Mouse (Mus musculus): ENCODE results near the gene Usp47.

DNA sequence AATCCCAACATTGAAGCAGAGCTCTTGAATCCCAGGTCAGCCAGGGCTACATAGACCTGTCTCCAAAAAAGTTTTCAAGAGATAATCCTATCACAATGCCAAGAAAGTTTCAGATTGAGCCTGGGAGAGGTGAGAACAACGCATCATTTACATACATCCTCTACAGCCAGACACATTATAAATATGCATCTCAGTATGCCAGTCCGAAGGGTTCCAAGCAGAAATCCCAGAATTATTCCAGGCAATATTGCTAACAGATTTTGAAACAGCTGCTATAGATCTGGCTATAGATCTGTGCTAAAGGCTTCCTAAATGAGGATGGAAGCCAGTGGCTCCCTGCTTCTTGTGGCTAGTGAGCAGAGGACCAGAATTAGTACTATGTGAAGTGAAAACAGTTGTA lies 77.6 kb downstream of the Usp47 start:
- no peak for TF ChIP-seq TCF12 (IDR thresholded peaks at IDR 0.05; ENCODE audit: insufficient read depth, poor library complexity, severe bottlenecking)
- TF ChIP-seq MYOD1 (IDR thresholded peaks at IDR 0.05; ENCODE audit: control insufficient read depth in 1 of 3, insufficient read length in 2 of 3, low read depth in 2 of 3) = no peak
- no peak for TF ChIP-seq POLR2A (IDR thresholded peaks at IDR 0.05; ENCODE audit: insufficient read length, low read depth)
- TF ChIP-seq USF1 (IDR thresholded peaks at IDR 0.05; ENCODE audit: low read depth) = no peak
- no peak for TF ChIP-seq MAX (IDR thresholded peaks at IDR 0.05; ENCODE audit: low read depth)
- no peak for TF ChIP-seq POLR2AphosphoS2 (IDR thresholded peaks at IDR 0.05; ENCODE audit: insufficient read length, low read depth)
- TF ChIP-seq CEBPB (IDR thresholded peaks at IDR 0.05; ENCODE audit: insufficient read depth, poor library complexity, severe bottlenecking) = no peak
- no peak for TF ChIP-seq E2F4 (IDR thresholded peaks at IDR 0.05; ENCODE audit: insufficient read depth)
- no peak for TF ChIP-seq SRF (IDR thresholded peaks at IDR 0.05; ENCODE audit: control insufficient read depth, insufficient read length, low read depth)
- no peak for TF ChIP-seq MYOG (IDR thresholded peaks at IDR 0.05; ENCODE audit: control insufficient read depth in 1 of 3, insufficient read depth in 1 of 3, insufficient read length in 2 of 3, low read depth in 2 of 3)
